Mouse (Mus musculus) MEL (cell line): ENCODE measurements around the gene Kalrn. TPM values are rescaled to one million over a fixed set of nuclear protein-coding genes. Genes with fewer than 3 reads are reported as not detected.

Experiments used
- DNase-seq: peaks from one replicate; pipeline ENCODE4 v3.0.0; 2011; ENCODE audit warnings: low read depth, low spot score
- H3K27ac ChIP-seq: 2 replicates; pipeline ENCODE4 v1.5.1; 2012; ENCODE audit warnings: low read depth, mild to moderate bottlenecking, control low read depth, low read length, moderate library complexity; ENCODE audit not compliant: control insufficient read depth
- H3K27me3 ChIP-seq, 2 experiments: fragments of 150-350 bp in 1 of 2; sonication (generic) in 1 of 2; 2 replicates each; pipeline ENCODE4 v1.6.1; 2012; ENCODE audit warnings: low read length in 2 of 2, mild to moderate bottlenecking in 2 of 2, improper control_type of control experiment in 1 of 2, moderate library complexity in 1 of 2; ENCODE audit not compliant: insufficient read depth in 2 of 2, control insufficient read depth in 1 of 2
- H3K36me3 ChIP-seq, 2 experiments: 2 replicates each; pipeline ENCODE4 v1.6.1; 2012 to 2014; ENCODE audit warnings: low read length in 2 of 2, improper control_type of control experiment in 1 of 2, inconsistent platforms in 1 of 2, mild to moderate bottlenecking in 1 of 2; ENCODE audit not compliant: insufficient read depth in 2 of 2, control insufficient read depth in 1 of 2
- H3K4me1 ChIP-seq, 2 experiments: fragments of 150-350 bp in 1 of 2; sonication (generic) in 1 of 2; 2 replicates each; pipeline ENCODE4 v1.6.1; 2012; ENCODE audit warnings: low read length in 2 of 2, improper control_type of control experiment in 1 of 2, mild to moderate bottlenecking in 1 of 2; ENCODE audit not compliant: insufficient read depth in 2 of 2, control insufficient read depth in 1 of 2
- H3K4me3 ChIP-seq, 2 experiments: fragments of 150-350 bp in 1 of 2; sonication (generic) in 1 of 2; 2 replicates each; pipeline ENCODE4 v1.5.1; 2012; ENCODE audit warnings: low read depth in 2 of 2, low read length in 2 of 2, mild to moderate bottlenecking in 2 of 2, moderate library complexity in 2 of 2, control low read depth in 1 of 2, improper control_type of control experiment in 1 of 2; ENCODE audit not compliant: control insufficient read depth in 1 of 2, insufficient read depth in 1 of 2
- H3K79me2 ChIP-seq: 2 replicates; pipeline ENCODE4 v1.6.1; 2012; ENCODE audit warnings: mild to moderate bottlenecking, low read length, moderate library complexity; ENCODE audit not compliant: control insufficient read depth, poor library complexity, insufficient read depth
- H3K9ac ChIP-seq: 2 replicates; pipeline ENCODE4 v1.6.1; 2012; ENCODE audit warnings: low read depth, mild to moderate bottlenecking, control low read depth, low read length, moderate library complexity; ENCODE audit not compliant: control insufficient read depth, poor library complexity, severe bottlenecking
- H3K9me3 ChIP-seq: fragments of 150-350 bp; sonication (generic); replicated peaks from 2 replicates; pipeline ENCODE4 v1.6.1; 2012; ENCODE audit warnings: mild to moderate bottlenecking, low read length, improper control_type of control experiment, moderate library complexity; ENCODE audit not compliant: insufficient read depth
- E2F4 ChIP-seq: IDR thresholded peaks from 2 replicates; pipeline ENCODE4 v1.6.1; 2011; ENCODE audit warnings: low read depth, low read length, improper control_type of control experiment, borderline replicate concordance
- ELF1 ChIP-seq: IDR thresholded peaks from 2 replicates; pipeline ENCODE4 v1.6.1; 2014; ENCODE audit warnings: low read depth, mild to moderate bottlenecking, inconsistent platforms, low read length, improper control_type of control experiment, moderate library complexity
- EP300 ChIP-seq, 2 experiments: IDR thresholded peaks; 2 replicates each; pipeline ENCODE4 v1.6.1; 2011; ENCODE audit warnings: improper control_type of control experiment in 2 of 2, low read length in 2 of 2, low read depth in 1 of 2, mild to moderate bottlenecking in 1 of 2
- GABPA ChIP-seq: IDR thresholded peaks from 2 replicates; pipeline ENCODE4 v1.6.1; 2012; ENCODE audit warnings: low read depth, mild to moderate bottlenecking, inconsistent platforms, low read length, improper control_type of control experiment, moderate library complexity
- GATA1 ChIP-seq: IDR thresholded peaks from 2 replicates; pipeline ENCODE4 v1.6.1; 2011; ENCODE audit warnings: low read depth, low read length, improper control_type of control experiment
- JUND ChIP-seq: IDR thresholded peaks from 2 replicates; pipeline ENCODE4 v1.6.1; 2011; ENCODE audit warnings: low read depth, mild to moderate bottlenecking, improper control_type of control experiment, low read length
- MAFK ChIP-seq: IDR thresholded peaks from 2 replicates; pipeline ENCODE4 v1.6.1; 2011; ENCODE audit warnings: low read depth, mild to moderate bottlenecking, low read length, improper control_type of control experiment, borderline replicate concordance
- MAX ChIP-seq: IDR thresholded peaks from 2 replicates; pipeline ENCODE4 v1.6.1; 2011; ENCODE audit warnings: low read length, improper control_type of control experiment
- MAZ ChIP-seq: IDR thresholded peaks from 2 replicates; pipeline ENCODE4 v1.6.1; 2012; ENCODE audit warnings: low read depth, mild to moderate bottlenecking, inconsistent platforms, low read length, improper control_type of control experiment
- MEF2A ChIP-seq: IDR thresholded peaks from 2 replicates; pipeline ENCODE4 v1.6.1; 2014; ENCODE audit warnings: low read depth, mild to moderate bottlenecking, inconsistent platforms, low read length, improper control_type of control experiment; ENCODE audit not compliant: poor library complexity, insufficient replicate concordance, severe bottlenecking; ENCODE audit errors: extremely low read depth
- MXI1 ChIP-seq: IDR thresholded peaks from 2 replicates; pipeline ENCODE4 v1.6.1; 2011; ENCODE audit warnings: mild to moderate bottlenecking, low read depth, low read length, improper control_type of control experiment
- POLR2AphosphoS2 ChIP-seq: IDR thresholded peaks from 2 replicates; pipeline ENCODE4 v1.6.1; 2011; ENCODE audit warnings: low read length, improper control_type of control experiment
- RCOR1 ChIP-seq: IDR thresholded peaks from 2 replicates; pipeline ENCODE4 v1.6.1; 2012; ENCODE audit warnings: low read depth, mild to moderate bottlenecking, inconsistent platforms, low read length, improper control_type of control experiment
- SIN3A ChIP-seq: IDR thresholded peaks from 2 replicates; pipeline ENCODE4 v1.6.1; 2012; ENCODE audit warnings: low read length, improper control_type of control experiment, inconsistent platforms
- TCF12 ChIP-seq: IDR thresholded peaks from 2 replicates; pipeline ENCODE4 v1.6.1; 2014; ENCODE audit warnings: low read depth, mild to moderate bottlenecking, inconsistent platforms, low read length, improper control_type of control experiment, moderate library complexity
- UBTF ChIP-seq: IDR thresholded peaks from 2 replicates; pipeline ENCODE4 v1.6.1; 2012; ENCODE audit warnings: low read depth, mild to moderate bottlenecking, inconsistent platforms, low read length, improper control_type of control experiment, moderate library complexity, borderline replicate concordance; ENCODE audit not compliant: insufficient read depth
- ZC3H11A ChIP-seq: IDR thresholded peaks from 2 replicates; pipeline ENCODE4 v1.6.1; 2012; ENCODE audit warnings: low read depth, mild to moderate bottlenecking, inconsistent platforms, low read length, improper control_type of control experiment
- ZKSCAN1 ChIP-seq: IDR thresholded peaks from 2 replicates; pipeline ENCODE4 v1.6.1; 2012; ENCODE audit warnings: low read depth, mild to moderate bottlenecking, inconsistent platforms, low read length, improper control_type of control experiment, moderate library complexity
- ZNF384 ChIP-seq: IDR thresholded peaks from 2 replicates; pipeline ENCODE4 v1.6.1; 2012; ENCODE audit warnings: low read depth, mild to moderate bottlenecking, inconsistent platforms, low read length, improper control_type of control experiment
- polyA plus RNA-seq, 2 experiments: library from polyadenylated mRNA; stranded (reverse) in 1 of 2; unstranded in 1 of 2; fragments of >175 nt in 1 of 2; fragments of >200 nt in 1 of 2; gene quantifications; 2 replicates each; pipeline versions ENCODE4 v1.2.1 to v1.2.4; 2012; ENCODE audit warnings: low replicate concordance in 2 of 2, low read depth in 1 of 2; ENCODE audit not compliant: insufficient read length in 2 of 2, insufficient read depth in 1 of 2, missing spikeins in 1 of 2
- total RNA-seq: library from RNA; depleted of rRNA; stranded (reverse); fragments of 300-350 nt; gene quantifications from 2 replicates; pipeline ENCODE4 v1.2.3, GENCODE M21; 2012

The Kalrn gene
- total and polyA plus RNA-seq, 3 experiments, result 10.4 to 11.8 TPM; not detected in 1

- no peaks in the 10 kb centered on the region for H3K9me3 ChIP-seq
- H3K79me2 ChIP-seq, result no peaks in the 10 kb centered on the region
- no peak for TF ChIP-seq ELF1
- TF ChIP-seq MAX, result no peak
- no peak for TF ChIP-seq MAZ
- no peak for TF ChIP-seq UBTF
- TF ChIP-seq MEF2A, result no peak
- no peak for TF ChIP-seq ZC3H11A
- TF ChIP-seq POLR2AphosphoS2, result no peak
- TF ChIP-seq GATA1, result no peak
- TF ChIP-seq ZKSCAN1, result no peak
- TF ChIP-seq E2F4, result no peak
- TF ChIP-seq MXI1, result no peak
- TF ChIP-seq, all 39 proteins: peak for 0
- DNase-seq, result peak; percentile 32
- H3K27me3 ChIP-seq, result peaks cover 0 to 2% of the 10 kb centered on the region in 2 experiments; a peak in 1 of 4 replicates
- no peak overlapping the region for H3K9ac ChIP-seq
- H3K36me3 ChIP-seq, result peaks cover 0 to 4% of the 10 kb centered on the region in 2 experiments; a peak in 2 of 4 replicates
- H3K4me1 ChIP-seq, result peaks cover 0 to 20% of the 10 kb centered on the region in 2 experiments; a peak in 2 of 4 replicates
- H3K27ac ChIP-seq, result no peak overlapping the region
- no peak overlapping the region for H3K4me3 ChIP-seq
Measured at GRCm38 (mm10) chr16:33938311-33939132, 634.8 kb downstream of the Kalrn start.

GRCm38 (mm10) chr16:33937567-33937966 lies 635.8 kb downstream of the Kalrn start:
- H3K9me3 ChIP-seq, result no peaks in the 10 kb centered on the region

GRCm38 (mm10) chr16:33936885-33937284 lies 636.4 kb downstream of the Kalrn start:
- Histone ChIP-seq H3K4me1 (peaks cover 0 to 20% of the 10 kb centered on the region in 2 experiments; a peak in 2 of 4 replicates), H3K27ac (no peak overlapping the region), H3K79me2 (no peaks in the 10 kb centered on the region), H3K9ac (no peak overlapping the region), H3K4me3 (no peak overlapping the region), H3K27me3 (peaks cover 0 to 2% of the 10 kb centered on the region in 2 experiments; a peak in 1 of 4 replicates), H3K9me3 (no peaks in the 10 kb centered on the region), H3K36me3 (peaks cover 0 to 4% of the 10 kb centered on the region in 2 experiments; a peak in 2 of 4 replicates)
- no peak for TF ChIP-seq MAX
- no peak for TF ChIP-seq ZC3H11A
- no peak for TF ChIP-seq TCF12
- TF ChIP-seq RCOR1, result no peak
- no peak for TF ChIP-seq GABPA
- TF ChIP-seq MEF2A, result no peak
- no peak for TF ChIP-seq MAFK
- TF ChIP-seq SIN3A, result no peak
- no peak for TF ChIP-seq JUND
- TF ChIP-seq EP300 (IDR thresholded peaks at IDR 0.05; ENCODE audit: low read depth in 1 of 2, low read length in 2 of 2), result no peak
- TF ChIP-seq ZKSCAN1, result no peak
- no peak for TF ChIP-seq UBTF
- peak; percentile 68 for DNase-seq

More at GRCm38 (mm10) chr16:33937567-33937966, 635.8 kb downstream of the Kalrn start:
- no peak for DNase-seq
- Histone ChIP-seq H3K9ac (no peak overlapping the region), H3K27ac (no peak overlapping the region), H3K27me3 (peaks cover 0 to 2% of the 10 kb centered on the region in 2 experiments; a peak in 1 of 4 replicates), H3K4me1 (peaks cover 0 to 20% of the 10 kb centered on the region in 2 experiments; a peak in 2 of 4 replicates), H3K79me2 (no peaks in the 10 kb centered on the region), H3K4me3 (no peak overlapping the region), H3K36me3 (peaks cover 0 to 4% of the 10 kb centered on the region in 2 experiments; a peak in 2 of 4 replicates)
- TF ChIP-seq RCOR1, result no peak
- 0 out of 2 replicates have a peak, but pooled peaks have one; percentile 5 for TF ChIP-seq GATA1
- TF ChIP-seq ZNF384, result no peak
- TF ChIP-seq, all 39 proteins: peak for 1
